Mouse (Mus musculus): Measurements from ENCODE around the gene Npb.
A peak's percentile ranks its signal among the peaks of the same experiment; 100 is the strongest.

DNA sequence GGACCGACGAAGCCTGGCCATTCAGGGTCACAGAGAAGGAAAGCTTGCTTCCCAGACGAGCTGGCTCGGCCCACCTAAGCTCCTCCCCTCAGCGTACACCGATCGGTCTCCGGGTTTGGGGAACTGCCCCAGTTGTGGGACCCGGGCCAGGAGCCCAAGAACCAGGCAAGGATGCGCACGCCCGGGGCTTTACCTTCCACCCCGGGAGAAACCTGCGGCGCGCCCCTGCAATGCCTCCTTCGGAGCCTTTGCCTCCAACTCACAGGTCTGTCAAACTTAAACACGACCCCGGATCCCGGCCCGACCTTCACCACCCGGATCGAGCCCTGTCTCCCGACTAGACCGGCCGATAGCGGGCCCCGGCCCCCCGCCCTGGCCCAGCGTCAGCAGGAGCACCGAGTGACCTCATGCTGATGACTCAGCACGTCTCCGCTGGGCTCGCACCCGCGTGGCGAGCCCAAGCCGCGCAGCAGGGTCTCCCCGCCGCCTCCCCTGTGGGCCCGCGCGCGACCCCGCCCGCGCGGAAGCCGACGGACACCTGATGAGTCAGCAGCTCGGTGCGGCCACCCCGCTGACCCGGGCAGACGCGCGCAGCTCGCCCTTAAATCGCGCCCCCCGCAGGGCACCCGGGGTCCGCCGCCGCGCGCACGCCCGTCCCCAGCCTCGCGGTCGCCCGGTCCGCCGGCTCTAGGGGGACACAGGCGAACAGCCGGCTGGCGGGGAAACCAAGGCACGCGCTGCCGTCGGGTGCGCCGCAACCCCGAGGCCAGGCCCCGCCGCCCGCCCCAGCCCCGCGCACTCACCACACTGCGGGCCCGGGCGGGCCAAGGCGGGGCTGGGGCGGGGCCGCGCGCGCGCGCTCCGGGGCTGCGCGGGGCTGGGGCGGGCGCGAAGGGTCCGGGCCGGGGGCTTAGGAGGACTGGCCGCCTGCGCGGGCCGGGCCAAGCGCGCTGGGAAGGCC lies 24.6 kb downstream of the Npb start:
- no peak for TF ChIP-seq CTCF (IDR thresholded peaks at IDR 0.05; ENCODE audit: control insufficient read depth, insufficient read depth, low read length)
- peak; percentile 65; the same call in 1 of the 2 replicates for TF ChIP-seq POLR2A (IDR thresholded peaks at IDR 0.05; ENCODE audit: borderline replicate concordance, control insufficient read depth, low read depth, low read length)
